Mouse (Mus musculus): ENCODE measurements around the gene Gbgt1.
"Not testable (repeated sequence)": the region's sequence is repeated elsewhere in the genome, so short reads cannot be mapped to it uniquely, and the experiment has no call there.

The Gbgt1 gene

DNA sequence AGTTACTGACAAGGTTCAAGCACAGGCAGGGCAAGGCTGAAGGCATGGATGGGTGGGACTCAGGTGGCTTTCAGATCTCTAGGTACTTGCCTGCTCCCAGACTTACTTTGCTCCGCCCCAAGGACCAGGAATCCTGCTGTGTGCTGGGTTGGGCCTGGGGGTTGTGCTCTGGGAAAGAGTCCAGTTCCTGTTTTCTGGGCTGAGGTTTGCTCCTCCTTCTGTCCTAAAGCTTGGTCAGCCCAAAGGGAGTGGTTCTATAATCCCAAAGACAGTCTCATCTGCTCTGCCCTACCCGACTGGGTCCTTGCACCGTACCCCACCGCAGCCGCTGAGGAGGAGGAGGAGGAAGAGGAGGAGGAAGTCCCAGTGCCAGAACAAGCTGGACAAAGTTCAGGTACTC, at the start of gene Gbgt1:
Gene Gbgt1, plus strand, starts transcription at position 221 of the 400 bp plus-strand sequence.
- in situ Hi-C loops (cut with MboI, MseI) = no loop called here

DNA sequence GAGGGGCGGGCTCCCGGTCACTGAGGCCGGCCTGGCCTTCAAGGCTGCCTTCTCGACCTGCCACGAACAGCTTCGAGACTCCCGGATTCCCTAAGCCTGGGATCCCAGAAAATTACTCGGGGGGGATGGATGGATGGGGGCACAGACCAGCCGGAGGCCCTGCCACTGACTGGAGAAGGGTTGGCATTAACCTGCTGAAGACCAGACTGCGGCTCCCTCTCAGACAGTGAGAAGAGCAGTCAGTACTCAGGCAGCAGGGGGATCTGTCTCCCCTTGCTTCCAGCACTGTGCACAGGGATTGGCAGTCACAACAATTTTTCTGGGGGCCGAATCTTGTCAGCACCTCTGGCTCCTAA, 49.4 kb upstream of the Gbgt1 start:
- in situ Hi-C loops (cut with MboI, MseI) = no loop called here

DNA sequence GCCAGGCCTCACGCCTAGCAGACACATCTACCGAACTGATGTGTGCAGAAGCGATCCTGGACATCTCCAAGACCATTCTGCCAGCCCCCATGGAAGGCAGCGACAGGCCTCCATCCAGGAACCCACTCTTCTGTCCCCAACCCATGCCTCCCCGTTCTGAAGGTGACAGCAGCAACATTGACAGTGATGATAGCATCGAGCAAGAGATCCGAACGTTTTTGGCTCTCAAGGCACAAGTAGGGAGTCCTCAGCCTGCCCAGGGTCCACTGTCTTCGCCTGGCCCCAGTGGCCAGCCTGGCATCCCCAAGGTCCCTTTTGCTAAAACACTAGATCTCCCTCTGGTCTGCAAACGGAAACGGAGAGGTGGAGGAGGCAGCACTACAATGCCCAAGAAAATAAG, 45.0 kb upstream of the Gbgt1 start:
- in situ Hi-C loops (cut with MboI, MseI) = loop anchor here in 1 of 2 experiments (5.0 kb wide), 1 partner anchor 51 kb away; no protein-coding TSS in a partner anchor

DNA sequence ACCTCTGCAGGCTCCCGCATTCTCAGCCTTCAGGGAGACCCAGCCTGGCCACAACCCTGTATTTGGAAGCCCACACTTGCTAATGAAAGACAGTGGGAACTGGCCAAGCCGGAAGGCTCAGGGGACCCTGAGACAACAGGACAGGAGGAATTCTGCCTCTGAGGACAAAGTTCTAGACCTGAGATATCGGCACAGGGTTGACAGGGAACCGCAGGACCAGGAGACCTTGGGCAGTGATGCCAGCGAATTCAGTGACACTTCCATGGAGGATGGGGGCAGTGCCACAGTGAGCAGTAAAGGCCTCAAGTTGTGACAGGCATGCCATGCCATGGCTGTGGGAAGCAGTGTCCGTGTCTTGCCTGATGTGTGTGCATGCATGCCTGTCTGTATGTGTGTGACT, 43.2 kb upstream of the Gbgt1 start:
- in situ Hi-C loops (cut with MboI, MseI) = loop anchor here in 1 of 2 experiments (5.0 kb wide), 1 partner anchor 49 kb away; no protein-coding TSS in a partner anchor

DNA sequence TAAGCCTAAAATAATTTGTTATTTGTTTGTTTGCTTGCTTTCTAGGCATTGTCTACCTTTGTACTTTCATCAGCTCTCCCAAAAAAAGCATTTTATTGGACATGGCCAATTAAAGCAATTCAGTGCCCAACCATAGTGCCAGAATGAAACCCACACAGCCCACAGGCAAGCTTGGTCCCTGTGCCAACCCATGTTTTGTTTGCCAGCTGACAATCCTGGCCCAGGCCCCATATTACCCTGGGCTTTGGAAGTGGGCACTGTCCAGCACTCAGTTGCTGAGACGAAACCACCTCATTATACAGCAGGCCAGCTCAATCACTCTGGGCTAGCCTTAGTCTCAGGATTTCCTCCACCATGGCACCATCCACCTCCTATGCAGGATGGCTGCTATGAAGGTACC, 40.1 kb upstream of the Gbgt1 start:
- in situ Hi-C loops (cut with MboI, MseI) = no loop called here

DNA sequence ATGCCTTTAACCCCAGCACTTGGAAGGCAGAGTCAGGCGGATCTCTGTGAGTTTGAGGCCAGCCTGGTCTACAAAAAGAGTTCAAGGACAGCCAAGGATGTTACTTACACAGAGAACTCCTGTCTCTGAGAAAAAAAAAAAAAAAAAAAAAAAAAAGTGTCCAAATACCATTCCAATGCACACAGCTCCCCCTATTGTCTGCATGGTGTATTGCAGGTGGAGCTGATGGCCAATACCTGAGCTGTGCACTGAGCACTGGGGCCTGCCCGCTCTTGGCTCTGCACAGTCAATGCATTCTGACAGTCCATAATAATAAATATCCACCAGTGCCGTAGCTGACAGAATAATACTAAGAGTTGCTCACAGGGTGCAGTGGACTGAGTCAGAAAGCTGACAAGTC, 32.8 kb upstream of the Gbgt1 start:
- in situ Hi-C loops (cut with MboI, MseI) = loop anchor here in 1 of 2 experiments (5.0 kb wide), 1 partner anchor 1203 kb away; no protein-coding TSS in a partner anchor

DNA sequence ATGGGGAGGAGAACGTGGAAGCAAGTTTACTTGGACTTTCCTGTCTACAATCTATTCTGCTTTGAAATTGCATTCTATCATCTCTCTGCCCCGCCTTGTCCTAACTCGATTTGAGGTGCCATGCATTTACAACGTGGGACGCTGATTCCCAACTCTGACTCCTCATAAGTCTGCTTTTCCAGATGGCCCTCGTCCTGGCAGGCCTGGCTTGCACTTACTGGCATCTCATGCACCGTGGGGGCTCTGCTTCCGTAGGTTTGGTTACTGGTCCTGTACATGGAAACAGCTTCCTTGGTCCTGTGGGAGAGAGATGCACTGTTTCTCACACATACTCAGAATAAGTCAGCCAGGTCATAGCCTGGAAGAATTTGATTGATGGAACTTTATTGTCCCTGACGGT, 31.8 kb upstream of the Gbgt1 start:
- in situ Hi-C loops (cut with MboI, MseI) = loop anchor here in 1 of 2 experiments (5.0 kb wide), 1 partner anchor 1202 kb away; no protein-coding TSS in a partner anchor

DNA sequence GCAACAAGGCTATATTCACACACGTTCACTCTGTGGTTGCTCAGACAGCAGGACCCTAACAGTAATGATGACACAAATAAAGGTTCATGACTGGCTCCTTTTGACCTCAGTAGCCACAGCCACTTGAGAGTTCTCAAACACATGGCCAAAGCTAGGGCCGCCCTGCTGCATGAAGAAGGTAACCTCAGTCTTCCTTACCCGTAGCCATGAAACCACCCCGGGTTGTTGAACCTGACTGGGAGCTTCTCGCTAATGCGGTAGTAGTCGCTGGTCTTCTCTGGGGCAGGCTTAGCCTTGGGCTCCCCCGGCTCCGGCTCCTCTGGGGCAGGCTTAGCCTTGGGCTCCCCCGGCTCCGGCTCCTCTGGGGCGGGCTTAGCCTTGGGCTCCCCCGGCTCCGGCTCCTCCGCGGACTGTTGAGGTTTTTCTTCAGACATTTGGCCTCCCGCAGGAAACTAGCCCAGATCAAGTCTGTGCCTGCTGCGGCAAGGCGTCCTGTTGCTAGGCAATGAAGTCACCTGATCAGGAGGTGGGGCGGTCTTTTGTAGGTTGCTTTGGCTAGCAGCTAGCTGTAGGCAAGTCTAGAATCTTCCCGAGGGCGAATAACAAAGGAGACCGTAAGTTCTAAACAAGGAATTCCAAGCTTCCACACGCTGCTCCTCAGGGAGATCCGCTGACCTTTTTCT, 30.7 kb upstream of the Gbgt1 start, which contains the start of gene 1700007K13Rik:
Gene 1700007K13Rik, minus strand, starts transcription at position 497 of the 683 bp plus-strand sequence.
- in situ Hi-C loops (cut with MboI, MseI) = no loop called here

DNA sequence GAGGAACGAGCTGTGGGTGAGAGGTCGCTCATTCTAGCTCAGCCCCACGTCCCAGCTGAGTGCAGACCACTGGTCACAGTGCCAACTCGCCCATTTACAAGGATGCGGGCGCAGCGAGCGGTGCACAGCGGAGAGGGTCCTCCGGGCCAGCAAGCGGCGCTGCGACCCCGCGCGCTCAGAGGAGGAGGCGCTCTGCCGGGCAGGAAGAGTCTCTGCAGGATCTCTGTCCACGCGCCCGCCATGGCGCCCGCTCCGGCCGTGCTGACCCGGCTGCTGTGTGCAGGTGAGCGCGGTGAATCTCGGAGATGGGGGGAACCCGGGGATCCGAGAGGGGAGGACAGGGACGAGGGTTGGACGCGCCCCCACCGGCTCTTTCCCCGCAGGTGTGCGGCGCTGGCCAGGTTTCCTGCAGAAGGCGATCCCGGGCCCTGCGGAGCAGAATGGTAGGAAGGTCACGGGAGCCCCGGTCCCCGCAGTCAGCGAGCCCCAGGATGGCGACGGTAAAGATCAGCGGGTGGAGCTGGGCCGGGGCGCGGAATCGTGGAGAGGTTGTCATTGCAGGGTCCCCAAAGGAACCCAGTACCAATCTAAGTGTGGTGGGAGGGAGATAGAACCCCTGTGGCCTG, 28.7 kb upstream of the Gbgt1 start, which contains the start of gene Mrps2:
Gene Mrps2, plus strand, starts transcription at position 207 of the 626 bp plus-strand sequence.
- in situ Hi-C loops (cut with MboI, MseI) = no loop called here

DNA sequence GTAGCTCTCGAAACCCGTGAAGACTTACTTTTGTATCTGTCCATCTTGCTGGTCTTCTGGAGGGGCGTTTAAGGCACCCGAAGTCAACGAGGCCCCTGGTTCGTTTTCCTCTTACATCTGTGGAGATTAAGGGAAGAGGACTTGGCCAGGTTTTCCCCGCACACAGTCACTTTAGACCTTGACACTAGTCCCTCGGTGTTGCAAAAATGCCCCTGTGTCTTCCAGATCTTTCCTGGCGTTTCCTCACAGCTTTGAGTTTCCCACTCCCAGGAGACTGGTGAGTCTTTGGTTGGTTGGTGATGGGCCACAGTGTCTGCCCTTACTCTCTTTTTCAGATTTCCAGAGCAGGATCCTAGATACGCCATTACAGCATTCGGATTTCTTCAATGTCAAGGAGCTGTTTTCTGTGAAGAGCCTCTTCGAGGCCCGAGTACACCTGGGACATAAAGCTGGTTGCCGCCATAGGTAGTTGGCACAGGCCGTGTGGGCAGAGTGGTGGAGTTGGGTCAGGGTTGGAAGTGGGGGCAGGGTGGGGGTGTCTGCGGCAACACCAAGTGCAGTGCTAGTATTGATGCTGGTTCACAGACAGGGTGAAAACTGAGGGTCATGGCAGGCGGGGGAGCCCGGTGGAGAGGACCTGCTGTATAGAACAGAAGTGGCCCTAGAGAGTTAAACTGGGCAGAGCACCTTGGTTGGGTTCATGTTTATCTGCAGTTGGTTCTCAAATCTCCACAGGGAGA, 28.0 kb upstream of the Gbgt1 start:
- in situ Hi-C loops (cut with MboI, MseI) = no loop called here

DNA sequence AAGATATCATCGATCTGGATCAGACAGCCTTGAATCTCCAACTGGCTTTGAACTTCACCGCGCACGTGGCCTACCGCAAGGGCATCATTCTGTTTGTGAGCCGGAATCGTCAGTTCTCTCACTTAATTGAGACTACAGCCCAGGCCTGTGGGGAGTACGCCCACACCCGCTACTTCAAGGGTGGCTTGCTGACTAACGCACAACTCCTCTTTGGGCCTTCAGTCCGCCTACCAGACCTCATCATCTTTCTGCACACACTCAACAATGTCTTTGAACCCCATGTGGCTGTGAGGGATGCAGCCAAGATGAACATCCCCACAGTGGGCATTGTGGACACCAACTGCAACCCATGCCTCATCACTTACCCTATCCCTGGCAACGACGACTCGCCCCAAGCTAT, 27.2 kb upstream of the Gbgt1 start:
- in situ Hi-C loops (cut with MboI, MseI) = no loop called here

DNA sequence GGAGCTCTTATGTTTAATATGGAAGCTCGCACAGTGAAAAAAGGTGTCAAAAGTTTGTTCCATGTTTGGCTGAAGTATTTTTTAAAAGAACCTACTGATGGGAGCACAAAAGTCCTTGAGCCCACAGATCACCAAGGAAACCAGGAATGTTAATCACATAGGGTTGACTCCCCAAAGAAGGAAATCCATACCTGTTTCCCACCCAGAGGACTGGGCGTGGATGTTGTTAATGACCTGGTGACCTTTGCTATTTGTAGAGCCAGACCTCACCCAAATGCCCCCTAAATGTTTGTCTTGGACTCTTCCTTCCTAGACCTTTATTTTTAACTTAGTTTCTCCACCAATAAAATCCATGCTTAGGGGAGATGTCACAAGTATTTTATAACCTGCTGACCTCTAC, 26.1 kb upstream of the Gbgt1 start:
- in situ Hi-C loops (cut with MboI, MseI) = no loop called here

DNA sequence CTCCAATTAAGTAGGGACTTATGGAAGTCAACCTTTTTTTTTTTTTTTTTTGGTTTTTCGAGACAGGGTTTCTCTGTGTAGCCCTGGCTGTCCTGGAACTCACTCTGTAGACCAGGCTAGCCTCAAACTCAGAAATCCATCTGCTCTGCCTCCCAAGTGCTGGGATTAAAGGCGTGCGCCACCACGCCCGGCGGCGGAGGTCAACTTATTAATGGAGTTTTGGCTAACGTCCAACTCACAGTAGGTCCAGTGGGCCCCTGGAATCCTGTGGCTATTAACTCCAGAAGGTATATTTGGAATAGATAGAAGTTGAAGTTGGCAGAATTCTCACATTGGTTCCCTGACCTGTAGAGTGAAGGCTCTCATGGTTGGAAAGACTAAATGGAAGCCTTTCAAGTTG, 24.7 kb upstream of the Gbgt1 start:
- in situ Hi-C loops (cut with MboI, MseI) = not testable (repeated sequence)

DNA sequence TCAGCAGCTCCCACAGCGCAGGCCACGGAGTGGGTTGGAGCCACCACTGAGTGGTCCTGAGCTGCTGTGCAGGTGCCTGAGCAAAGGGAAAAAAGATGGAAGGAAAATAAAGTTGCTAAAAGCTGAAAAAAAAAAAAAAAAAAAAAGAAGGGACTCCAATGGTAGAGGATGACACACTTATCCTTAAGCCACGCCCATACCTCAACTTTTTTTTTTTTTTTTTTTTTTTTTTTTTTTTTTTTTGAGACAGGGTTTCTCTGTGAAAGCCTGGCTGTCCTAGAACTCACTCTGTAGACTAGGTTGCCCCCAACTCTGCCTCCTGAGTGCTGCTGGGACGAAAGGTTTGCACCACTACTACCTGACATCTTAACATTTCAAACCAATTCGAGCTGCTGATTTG, 18.7 kb upstream of the Gbgt1 start:
- in situ Hi-C loops (cut with MboI, MseI) = not testable (repeated sequence)

DNA sequence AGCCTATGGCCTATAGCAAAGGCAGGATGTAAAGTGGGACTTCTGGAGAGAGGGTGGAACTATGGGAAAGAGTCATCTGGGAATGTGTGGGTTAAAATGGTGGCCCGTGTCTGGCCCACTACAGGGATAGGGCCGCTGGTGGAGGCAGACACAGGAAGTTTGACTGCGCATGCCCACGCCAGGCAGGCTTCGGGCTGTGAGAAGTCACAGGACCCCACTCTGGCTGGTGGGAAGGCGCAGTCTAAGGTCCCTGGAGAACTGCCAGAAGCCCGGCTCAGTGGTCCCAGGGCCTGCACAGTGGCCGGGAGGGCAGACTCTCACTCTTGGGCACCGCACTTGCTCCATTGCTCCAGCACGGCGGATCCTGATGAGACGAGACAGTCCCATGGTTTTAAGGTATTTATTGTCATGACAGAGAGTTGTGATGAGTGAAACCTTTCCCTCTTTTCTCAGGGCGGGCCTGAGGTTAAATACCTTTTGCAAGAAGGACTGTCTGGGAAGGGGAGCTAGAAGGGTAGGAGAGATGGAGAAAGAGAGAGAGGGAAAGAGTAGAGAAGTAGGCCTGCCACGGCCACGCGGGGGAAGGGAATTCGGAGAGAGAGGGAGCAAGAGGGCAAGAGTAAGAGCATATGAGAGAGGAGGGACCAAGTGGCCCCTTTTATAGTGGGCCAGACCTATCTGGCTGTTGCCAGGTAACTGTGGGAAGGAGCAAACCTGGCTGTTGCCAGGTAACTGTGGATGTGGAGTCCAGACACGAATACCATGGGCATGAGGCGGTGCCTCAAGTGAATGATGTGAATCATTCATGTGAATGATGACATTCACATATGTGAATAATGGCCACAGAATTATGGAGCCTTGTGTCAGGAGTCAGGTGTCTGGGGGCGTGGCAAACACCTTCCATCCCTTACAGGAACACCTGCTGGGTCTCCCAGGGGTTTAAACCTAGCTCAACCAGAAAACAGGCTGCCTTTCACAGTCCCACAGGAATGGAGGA, 17.2 kb upstream of the Gbgt1 start:
- in situ Hi-C loops (cut with MboI, MseI) = loop anchor here in 1 of 2 experiments (10.0 kb wide), 1 partner anchor 385 kb away; no protein-coding TSS in a partner anchor

DNA sequence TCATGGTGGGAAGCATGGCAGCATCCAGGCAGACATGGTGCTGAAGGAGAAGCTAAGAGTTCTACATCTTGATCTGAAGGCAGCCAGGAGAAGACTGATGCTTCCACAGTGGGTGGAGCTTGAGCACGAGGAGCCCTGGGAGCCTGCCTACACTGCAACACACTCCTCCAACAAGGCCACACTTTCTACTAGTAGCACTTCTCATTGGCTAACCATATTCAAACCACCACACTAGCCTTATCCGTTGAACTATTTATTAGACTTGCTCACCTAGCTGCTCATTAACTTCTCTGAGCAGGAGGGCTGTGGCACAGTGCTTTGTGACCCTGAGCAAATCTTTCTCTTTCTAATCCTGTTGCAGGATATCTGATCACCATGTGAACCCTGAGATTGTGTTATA, 12.8 kb upstream of the Gbgt1 start:
- in situ Hi-C loops (cut with MboI, MseI) = loop anchor here in 1 of 2 experiments (10.0 kb wide), 1 partner anchor 389 kb away; no protein-coding TSS in a partner anchor

DNA sequence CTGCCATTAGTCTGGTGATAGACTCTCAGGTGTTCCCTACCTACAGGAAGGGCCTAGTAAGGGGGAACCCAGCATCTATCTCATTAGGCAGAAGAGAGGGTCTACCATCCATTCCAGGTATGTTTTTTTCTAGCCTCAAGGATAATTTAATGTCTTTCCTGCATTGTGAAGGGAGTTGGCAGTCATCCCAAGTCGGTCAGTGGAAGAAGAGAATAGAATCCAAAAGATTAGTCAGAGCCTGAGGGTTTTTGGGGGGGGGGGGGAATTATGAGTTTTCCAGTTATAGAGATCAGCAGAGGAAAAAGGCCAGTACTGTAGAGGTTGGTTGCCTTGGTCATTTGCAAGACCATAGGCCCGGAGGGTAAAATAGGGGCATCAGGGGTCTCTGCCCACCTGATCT, 2.2 kb upstream of the Gbgt1 start:
- in situ Hi-C loops (cut with MboI, MseI) = no loop called here

DNA sequence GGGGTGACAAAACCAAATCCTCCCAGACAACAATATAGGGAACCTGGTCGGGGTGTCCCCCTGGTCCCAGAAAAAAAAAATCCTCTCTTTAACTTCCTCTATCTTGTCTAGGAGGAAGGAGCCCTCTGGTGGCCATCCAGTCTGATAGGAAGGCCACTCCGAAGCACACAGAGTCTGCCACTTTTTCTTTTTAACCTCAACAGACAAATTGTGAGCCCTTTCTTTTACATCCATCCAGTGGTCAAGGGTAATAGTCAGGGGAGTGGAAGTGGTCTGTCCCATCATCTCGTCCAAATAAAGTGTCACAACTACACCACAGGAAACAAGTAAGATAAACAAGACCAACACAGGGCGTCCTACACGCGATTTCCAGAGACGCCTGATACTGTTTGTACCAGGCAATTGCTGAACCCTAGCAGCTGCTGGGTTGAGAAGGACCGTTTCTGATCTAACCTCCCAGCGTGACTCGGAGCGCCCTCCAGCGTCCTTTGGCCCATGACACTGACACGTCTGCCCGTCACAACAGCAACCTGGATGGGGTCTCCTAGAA, 1.4 kb upstream of the Gbgt1 start:
- in situ Hi-C loops (cut with MboI, MseI) = no loop called here

DNA sequence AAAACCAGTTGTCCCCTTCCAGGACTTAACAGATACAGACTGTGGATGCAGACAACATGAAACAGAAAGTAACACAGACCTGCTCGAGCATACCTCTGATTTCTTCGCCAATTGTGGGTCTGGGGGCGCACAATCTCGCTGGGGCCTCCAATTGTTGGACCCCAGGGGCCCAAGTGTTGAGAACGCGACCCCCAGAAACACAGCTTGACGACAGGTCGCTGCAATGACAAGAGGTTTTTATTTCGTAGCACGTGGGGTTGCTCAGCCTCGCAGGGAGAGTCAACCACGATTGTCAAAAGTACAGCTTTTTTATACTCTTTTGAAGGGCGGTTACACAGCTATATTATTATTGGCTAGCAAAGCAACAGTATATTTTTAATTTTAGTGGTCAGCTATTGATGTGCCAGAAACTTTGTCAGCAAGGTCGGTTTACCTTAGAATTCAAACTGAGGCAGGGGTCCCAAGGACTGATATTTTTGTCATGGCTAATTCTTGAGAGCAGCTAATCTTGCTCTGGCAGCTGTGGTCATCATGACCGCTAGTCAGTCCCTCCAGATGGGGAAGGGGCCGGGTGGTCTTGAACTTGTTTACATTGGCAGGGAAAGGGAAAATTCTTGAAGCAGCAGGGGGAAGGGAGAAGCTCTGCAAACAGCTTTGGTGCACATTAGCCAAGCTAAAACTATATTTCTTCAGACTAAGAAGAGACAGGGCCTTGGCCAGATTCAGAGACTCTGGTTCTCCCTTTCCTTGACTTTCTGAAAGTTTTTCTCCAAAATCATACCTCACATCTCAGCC, 693 bp upstream of the Gbgt1 start:
- in situ Hi-C loops (cut with MboI, MseI) = no loop called here

DNA sequence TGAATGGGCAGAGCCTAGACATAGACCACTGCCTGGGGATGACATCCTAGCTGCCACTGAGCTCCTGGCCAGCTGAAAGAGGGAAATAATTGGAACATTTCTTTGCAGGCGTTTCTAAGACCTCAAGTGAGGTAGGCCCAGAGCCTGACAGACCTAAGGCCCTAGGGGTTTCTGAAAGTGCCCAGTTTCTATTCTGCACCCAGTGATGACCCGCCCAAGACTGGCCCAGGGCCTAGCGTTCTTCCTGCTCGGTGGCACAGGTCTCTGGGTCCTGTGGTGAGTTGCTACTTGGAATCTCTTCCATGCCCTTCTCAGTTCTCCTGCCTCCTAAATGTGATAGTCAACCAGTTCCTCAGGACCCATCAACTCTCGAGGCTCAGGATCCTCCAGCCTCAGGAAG, 870 bp downstream of the Gbgt1 start:
- in situ Hi-C loops (cut with MboI, MseI) = no loop called here
